8 mouse cellular contexts compared by ENCODE assay signal in the genomic region with DNA sequence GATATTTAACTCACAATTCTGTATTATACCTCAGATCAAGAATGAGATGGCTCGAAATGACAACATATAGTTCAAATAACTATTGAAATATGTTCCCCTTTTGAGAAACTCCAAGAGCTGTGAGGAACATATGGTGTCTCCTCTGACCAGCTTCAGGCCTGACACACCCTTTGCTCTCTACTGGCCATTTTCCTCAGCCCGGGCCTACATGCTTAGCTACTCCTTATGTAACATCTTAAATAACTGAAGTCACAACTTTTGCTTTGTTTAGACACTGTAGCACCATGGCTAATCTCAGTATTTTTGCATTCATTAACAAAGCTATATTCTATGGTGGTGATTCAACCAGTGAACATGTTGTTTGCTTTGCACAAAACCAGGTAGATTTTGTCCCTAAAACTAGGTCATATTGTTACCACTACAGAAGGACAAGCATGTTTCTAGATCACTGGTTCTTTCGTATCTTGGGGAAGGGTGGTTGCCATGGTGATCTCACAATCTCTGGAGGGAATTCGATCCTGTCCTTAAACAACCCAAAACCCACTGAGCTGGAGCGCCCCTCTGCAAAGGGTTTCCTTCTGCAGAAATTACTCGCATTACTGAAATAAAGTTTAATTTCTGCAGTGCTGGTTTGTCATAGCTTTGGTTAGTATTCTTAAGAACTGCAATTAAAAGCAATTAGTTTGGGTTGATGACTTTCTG.
DNase-seq lines count a peak whose midpoint lies in the region; ATAC-seq lines count a peak whose summit lies in the region.

No protein-coding gene starts in this region.

- WGBS in hindbrain, embryonic 16.5 days, result 36% methylated on average over 6 of the region's 6 CpGs

- H3K9ac ChIP-seq in hindbrain, embryonic 16.5 days (ENCODE audit: low read depth, low read length), result no peak overlapping the region

- ATAC-seq in hindbrain, embryonic 16.5 days, result peak; percentile 51; the same call in 1 of the 2 replicates

- no peak overlapping the region for H3K4me3 ChIP-seq in hindbrain, embryonic 16.5 days (ENCODE audit: low read length)

- H3K36me3 ChIP-seq in hindbrain, embryonic 16.5 days (ENCODE audit: control insufficient read depth, insufficient read depth, low read length), result no peaks in the 10 kb centered on the region

- H3K9me3 ChIP-seq in hindbrain, embryonic 16.5 days (ENCODE audit: control insufficient read depth, low read length), result no peaks in the 10 kb centered on the region

- peaks cover 15% of the 10 kb centered on the region for H3K4me1 ChIP-seq in hindbrain, embryonic 16.5 days (ENCODE audit: control insufficient read depth, insufficient read depth, low read depth, low read length)

- peak; percentile 4 for DNase-seq in adrenal gland, adult 2 months
- no peak for DNase-seq in adrenal gland, adult 8-10 months
- peak; percentile 54 for DNase-seq in right cerebral cortex, adult 18-20 months
- DNase-seq in right cerebral cortex, postnatal 36 days (ENCODE audit: low spot score in 2 of 2), result no peak
- peak; percentile 48 for DNase-seq in telencephalon, adult 2 months (ENCODE audit: low read depth, low spot score)
- DNase-seq in lung, postnatal 14 days, result no peak
- no peak for DNase-seq in ovary, adult 18-20 months (ENCODE audit: low spot score)

- H3K27me3 ChIP-seq in hindbrain, embryonic 16.5 days (replicated peaks; ENCODE audit: control insufficient read depth, insufficient read depth, low read length), result no peaks in the 10 kb centered on the region

- H3K27ac ChIP-seq in hindbrain, embryonic 16.5 days (ENCODE audit: low read depth, low read length), result no peak overlapping the region

- no peak overlapping the region for H3K4me2 ChIP-seq in hindbrain, embryonic 16.5 days (ENCODE audit: low read length)

Comparison
In these comparisons a context has a peak if more than half of its experiments do, and no peak if none do; other contexts are left out.
1. DNase-seq: peak in adrenal gland, adult 2 months (single experiment), right cerebral cortex, adult 18-20 months (single experiment) and telencephalon, adult 2 months (single experiment); none in adrenal gland, adult 8-10 months (single experiment), right cerebral cortex, postnatal 36 days (0 of 2), lung, postnatal 14 days (single experiment) and ovary, adult 18-20 months (single experiment).